Mouse (Mus musculus) thymus, adult 2 months (tissue): Measurements from ENCODE around the gene Zfp597. TPM values are rescaled to one million over a fixed set of nuclear protein-coding genes. Genes with fewer than 3 reads are reported as not detected.

ENCODE experiments used
- DNase-seq: peaks from one replicate; pipeline ENCODE4 v3.0.0; 2021
- H3K27ac ChIP-seq: fragments of 200-500 bp; 2 replicates; pipeline ENCODE4 v1.5.1; 2012; ENCODE audit warnings: low read length, control low read depth; ENCODE audit not compliant: control insufficient read depth, insufficient read depth
- H3K27me3 ChIP-seq: fragments of 200-500 bp; 2 replicates; pipeline ENCODE4 v1.6.1; 2012; ENCODE audit warnings: mild to moderate bottlenecking, low read length, moderate library complexity, mixed read lengths; ENCODE audit not compliant: control insufficient read depth, insufficient read depth
- H3K36me3 ChIP-seq: fragments of 200-500 bp; 2 replicates; pipeline ENCODE4 v1.6.1; 2012; ENCODE audit warnings: mild to moderate bottlenecking, low read length, moderate library complexity; ENCODE audit not compliant: control insufficient read depth, insufficient read depth
- H3K4me1 ChIP-seq: fragments of 200-500 bp; replicated peaks from 2 replicates; pipeline ENCODE4 v1.6.1; 2012; ENCODE audit warnings: low read length; ENCODE audit not compliant: control insufficient read depth, insufficient read depth
- H3K4me3 ChIP-seq: fragments of 200-500 bp; 2 replicates; pipeline ENCODE4 v1.5.1; 2012; ENCODE audit warnings: mild to moderate bottlenecking, low read length, control low read depth, moderate library complexity; ENCODE audit not compliant: control insufficient read depth, insufficient read depth
- CTCF ChIP-seq: fragments of 200-500 bp; IDR thresholded peaks from 2 replicates; pipeline ENCODE4 v1.5.1; 2012; ENCODE audit warnings: mild to moderate bottlenecking, control low read depth, low read length, moderate library complexity, borderline replicate concordance; ENCODE audit not compliant: control insufficient read depth, poor library complexity, insufficient read depth; ENCODE audit errors: extremely low read depth
- POLR2A ChIP-seq: fragments of 200-500 bp; IDR thresholded peaks from 2 replicates; pipeline ENCODE4 v1.6.1; 2012; ENCODE audit warnings: mild to moderate bottlenecking, low read length, control low read depth, moderate library complexity; ENCODE audit not compliant: control insufficient read depth, poor library complexity, insufficient read depth; ENCODE audit errors: extremely low read depth
- WGBS: fragments of 180-500 bp; shearing (Covaris S2); methylation state at CpG from one replicate; pipeline ENCODE4 v1.1.7; 2018; 5-methylcytosine and 5-hydroxymethylcytosine counted together
- polyA plus RNA-seq: library from polyadenylated mRNA; depleted of rRNA; stranded (reverse); fragments of >200 nt; gene quantifications from 2 replicates; pipeline ENCODE4 v1.2.3, GENCODE M21; 2012

Gene Zfp597
- polyA plus RNA-seq, 1 experiment: 7.5 TPM

DNA sequence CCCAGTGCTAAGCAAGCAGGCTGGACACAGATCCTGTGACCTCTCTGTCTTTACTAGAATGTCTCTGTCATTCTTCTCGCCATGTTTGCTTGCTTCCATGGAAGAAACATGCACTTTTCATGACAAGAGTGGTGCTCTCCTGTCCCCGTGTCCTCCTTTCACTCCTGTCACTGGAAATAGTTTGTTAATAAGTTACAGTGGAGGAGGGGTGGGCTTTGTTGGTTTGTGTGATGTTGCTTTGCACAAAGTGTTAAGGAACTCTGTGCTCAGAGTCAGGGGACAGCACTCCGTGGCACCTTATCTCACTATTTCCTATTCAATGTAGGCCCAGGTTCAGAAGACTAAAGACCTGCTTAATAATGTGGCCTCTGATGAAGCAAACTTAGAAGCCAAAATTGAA, 39.2 kb upstream of the Zfp597 start:
- no peak for TF ChIP-seq POLR2A
- TF ChIP-seq CTCF: no peak
- H3K4me3 ChIP-seq: no peak overlapping the region
- H3K36me3 ChIP-seq: peaks cover 66% of the 10 kb centered on the region
- 97% methylated on average over 3 of the region's 3 CpGs for WGBS
- DNase-seq: no peak
- no peak overlapping the region for H3K27ac ChIP-seq
- no peaks in the 10 kb centered on the region for H3K27me3 ChIP-seq
- no peaks in the 10 kb centered on the region for H3K4me1 ChIP-seq

GRCm38 (mm10) chr16:3920756-3921155, 36.4 kb upstream of the Zfp597 start:
- no peaks in the 10 kb centered on the region for H3K4me1 ChIP-seq
- peaks cover 56% of the 10 kb centered on the region for H3K36me3 ChIP-seq
- TF ChIP-seq CTCF: no peak
- no peak for TF ChIP-seq POLR2A
- 99% methylated on average over 2 of the region's 2 CpGs for WGBS
- no peak overlapping the region for H3K27ac ChIP-seq
- H3K4me3 ChIP-seq: no peak overlapping the region
- DNase-seq: no peak
- H3K27me3 ChIP-seq: no peaks in the 10 kb centered on the region

DNA sequence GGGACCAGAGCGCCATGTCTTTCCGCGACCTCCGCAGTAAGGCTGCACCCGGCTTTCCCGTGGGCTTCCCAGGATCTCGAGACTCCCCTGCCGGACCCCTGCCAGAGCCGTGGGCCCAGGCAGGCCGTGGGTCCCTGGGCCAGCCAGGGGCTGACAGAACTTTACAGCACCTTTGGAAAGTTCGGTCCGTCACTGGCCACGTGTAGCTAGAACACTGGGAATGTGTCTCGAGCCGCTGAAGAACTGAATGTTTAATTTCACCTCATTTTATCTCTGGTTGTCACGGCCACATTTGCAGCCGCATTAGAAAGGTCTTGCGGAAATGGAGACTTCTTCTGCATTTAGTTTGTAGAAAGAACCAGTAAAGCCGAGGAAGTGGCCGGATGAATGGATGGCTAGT, 24.8 kb upstream of the Zfp597 start:
- no peak for DNase-seq
- TF ChIP-seq CTCF (no peak), POLR2A (peak; percentile 23; the same call in 1 of the 2 replicates)
- Histone ChIP-seq H3K27me3 (no peaks in the 10 kb centered on the region), H3K27ac (no peak overlapping the region), H3K36me3 (peaks cover 26% of the 10 kb centered on the region), H3K4me3 (peak overlapping the region; percentile 91), H3K4me1 (0 out of 2 replicates have a peak, but pooled peaks cover 4% of the 10 kb centered on the region)
- WGBS: under 1% methylated on average over 20 of the region's 20 CpGs

DNA sequence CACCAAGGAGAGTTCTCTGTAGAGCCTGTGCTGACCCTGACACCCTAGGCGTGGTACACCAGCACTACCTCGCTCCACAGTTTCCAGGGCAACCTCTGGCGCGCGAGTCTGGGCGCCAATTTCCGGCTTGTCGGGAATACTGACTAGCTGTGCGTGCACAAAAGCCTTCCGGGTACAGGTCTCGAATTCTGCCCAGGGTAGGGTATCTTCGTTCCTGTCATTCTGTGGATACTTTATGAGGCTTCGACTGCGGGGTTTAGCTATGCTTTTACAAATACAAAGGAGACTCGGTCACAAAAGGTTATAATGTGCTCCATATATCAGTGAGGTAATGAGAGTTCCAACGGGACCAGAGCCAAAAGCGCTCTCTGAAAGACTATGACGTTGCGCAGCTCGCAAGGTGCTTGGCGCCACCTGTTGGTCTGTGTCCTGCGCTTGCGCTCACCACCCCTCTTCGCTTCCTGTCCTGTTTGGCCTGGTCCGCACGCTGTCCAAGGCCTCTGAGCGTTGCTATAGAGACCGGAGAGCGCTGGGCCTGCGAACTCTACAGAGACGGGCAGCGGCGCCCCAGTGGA, 24.3 kb upstream of the Zfp597 start, which contains the start of the genes 1700037C18Rik and Cluap1:
TSS of gene 1700037C18Rik (minus strand) at position 153 of the 575 bp plus-strand sequence.
TSS of gene Cluap1 (plus strand) at position 265 of the 575 bp plus-strand sequence.
- peak within 1 kb of the TSS; percentile 91 for H3K4me3 ChIP-seq
- H3K36me3 ChIP-seq: peaks cover 21% of the 10 kb centered on the region

DNA sequence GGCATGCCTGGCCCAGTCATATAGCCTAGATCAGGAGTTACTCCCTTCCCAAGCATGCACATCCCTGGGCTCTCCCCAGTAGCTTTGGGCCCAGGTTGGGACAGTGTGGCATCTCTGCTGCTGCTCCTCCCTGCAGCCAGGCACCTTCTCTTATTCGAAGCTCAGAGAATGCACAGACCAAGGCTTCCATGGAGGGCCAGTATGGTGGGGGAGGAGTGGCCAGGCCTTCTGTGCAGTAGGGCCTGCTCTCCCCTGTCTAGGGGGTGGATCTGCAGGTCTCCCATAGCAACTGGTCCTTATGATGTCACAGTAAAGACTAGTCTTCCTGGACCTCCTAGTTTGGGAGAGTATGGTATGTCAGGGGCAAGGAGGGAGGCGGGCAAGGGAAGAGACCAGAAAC, 23.1 kb upstream of the Zfp597 start:
- TF ChIP-seq POLR2A (no peak), CTCF (no peak)
- no peak overlapping the region for H3K4me3 ChIP-seq
- H3K27ac ChIP-seq: no peak overlapping the region
- H3K4me1 ChIP-seq: 0 out of 2 replicates have a peak, but pooled peaks cover 4% of the 10 kb centered on the region
- WGBS: 85% methylated on average over 2 of the region's 2 CpGs
- no peak for DNase-seq
- H3K36me3 ChIP-seq: peaks cover 10% of the 10 kb centered on the region
- no peaks in the 10 kb centered on the region for H3K27me3 ChIP-seq

More for the DNA sequence above, 24.3 kb upstream of the Zfp597 start, which contains the start of the genes 1700037C18Rik and Cluap1:
- WGBS: under 1% methylated on average over 33 of the region's 33 CpGs
- peak; percentile 86 for DNase-seq
- 0 out of 2 replicates have a peak, but pooled peaks cover 4% of the 10 kb centered on the region for H3K4me1 ChIP-seq
- H3K27ac ChIP-seq: peak within 1 kb of the TSS; percentile 20; the same call in 1 of the 2 replicates
- H3K27me3 ChIP-seq: no peaks in the 10 kb centered on the region
- peak; percentile 72; the same call in 1 of the 2 replicates for TF ChIP-seq CTCF
- TF ChIP-seq POLR2A: peak; percentile 39; the same call in 1 of the 2 replicates

- TF ChIP-seq CTCF (no peak), POLR2A (no peak)
- peaks cover 40% of the 10 kb centered on the region for H3K36me3 ChIP-seq
- no peaks in the 10 kb centered on the region for H3K27me3 ChIP-seq
- DNase-seq: no peak
- H3K27ac ChIP-seq: no peak overlapping the region
- WGBS: 94% methylated on average over 1 of the region's 1 CpGs
- H3K4me1 ChIP-seq: peaks cover 5% of the 10 kb centered on the region
- H3K4me3 ChIP-seq: no peak overlapping the region
These were observed 12.2 kb upstream of the Zfp597 start for GRCm38 (mm10) chr16:3896553-3896952.
